Mouse (Mus musculus): ENCODE measurements around the gene Olfr859. TPM values are rescaled to one million over a fixed set of nuclear protein-coding genes. Genes with fewer than 3 reads are reported as not detected.
"Not testable (repeated sequence)": the region's sequence is repeated elsewhere in the genome, so short reads cannot be mapped to it uniquely, and the experiment has no call there.

Olfr859 gene
- total RNA-seq (2017): not detected in 3 replicates

- not testable (repeated sequence) for ATAC-seq (replicated peaks; ENCODE audit: insufficient number of reproducible peaks, low FRiP score, low TSS enrichment, poor library complexity, severe bottlenecking)
These were observed at the start of gene Olfr859 for GRCm38 (mm10) chr9:19804606-19805005. Gene Olfr859 (plus strand): TSS chr9:19804906.

- ATAC-seq (replicated peaks; ENCODE audit: insufficient number of reproducible peaks, low FRiP score, low TSS enrichment, poor library complexity, severe bottlenecking): no peak
These were observed 35.6 kb upstream of the Olfr859 start for GRCm38 (mm10) chr9:19769136-19769535.

GRCm38 (mm10) chr9:19769701-19770100, 35.0 kb upstream of the Olfr859 start:
- ATAC-seq (replicated peaks; ENCODE audit: insufficient number of reproducible peaks, low FRiP score, low TSS enrichment, poor library complexity, severe bottlenecking): no peak

- no peak for ATAC-seq (replicated peaks; ENCODE audit: insufficient number of reproducible peaks, low FRiP score, low TSS enrichment, poor library complexity, severe bottlenecking)
These were observed 24.7 kb upstream of the Olfr859 start, which contains the start of gene Olfr58 for GRCm38 (mm10) chr9:19779983-19780382. Gene Olfr58 (plus strand): TSS chr9:19780283.

- no peak for ATAC-seq (replicated peaks; ENCODE audit: insufficient number of reproducible peaks, low FRiP score, low TSS enrichment, poor library complexity, severe bottlenecking)
These were observed 1.7 kb upstream of the Olfr859 start for GRCm38 (mm10) chr9:19803000-19803399.

GRCm38 (mm10) chr9:19849647-19850046, 44.9 kb downstream of the Olfr859 start, which contains the start of gene Olfr860:
Gene Olfr860 (minus strand): TSS chr9:19849747.
- no peak for ATAC-seq (replicated peaks; ENCODE audit: insufficient number of reproducible peaks, low FRiP score, low TSS enrichment, poor library complexity, severe bottlenecking)

Other genes starting within 250 kb of the Olfr859 start
- gene Olfr854, start 237.5 kb upstream of the Olfr859 start, total RNA-seq (2017): not detected in 3 replicates
- not detected in 3 replicates for gene Olfr855, start 222.3 kb upstream of the Olfr859 start, total RNA-seq (2017)
- gene Zfp317, start 182.8 kb upstream of the Olfr859 start, total RNA-seq (2017): 29.2 to 32.8 TPM (median 31.3 TPM) in 3 replicates
- not detected in 3 replicates for gene Olfr857, start 95.5 kb upstream of the Olfr859 start, total RNA-seq (2017)
- not detected in 3 replicates for gene Olfr58, start 24.6 kb upstream of the Olfr859 start, total RNA-seq (2017)
- gene Olfr860, start 44.8 kb downstream of the Olfr859 start, total RNA-seq (2017): not detected in 3 replicates
- not detected in 3 replicates for gene Olfr862, start 83.1 kb downstream of the Olfr859 start, total RNA-seq (2017)
- 0.39 to 0.85 TPM (median 0.48 TPM) in 3 replicates for gene Olfr77, start 112.0 kb downstream of the Olfr859 start, total RNA-seq (2017)
- gene Olfr866, start 223.1 kb downstream of the Olfr859 start, total RNA-seq (2017): not detected in 3 replicates